Mouse (Mus musculus): Measurements from ENCODE around the gene Acacb. TPM values are rescaled to one million over a fixed set of nuclear protein-coding genes. Genes with fewer than 3 reads are reported as not detected.

The Acacb gene
- 1 to 10 TPM; 6.1 to 6.5 TPM for total RNA-seq (2021)

DNA sequence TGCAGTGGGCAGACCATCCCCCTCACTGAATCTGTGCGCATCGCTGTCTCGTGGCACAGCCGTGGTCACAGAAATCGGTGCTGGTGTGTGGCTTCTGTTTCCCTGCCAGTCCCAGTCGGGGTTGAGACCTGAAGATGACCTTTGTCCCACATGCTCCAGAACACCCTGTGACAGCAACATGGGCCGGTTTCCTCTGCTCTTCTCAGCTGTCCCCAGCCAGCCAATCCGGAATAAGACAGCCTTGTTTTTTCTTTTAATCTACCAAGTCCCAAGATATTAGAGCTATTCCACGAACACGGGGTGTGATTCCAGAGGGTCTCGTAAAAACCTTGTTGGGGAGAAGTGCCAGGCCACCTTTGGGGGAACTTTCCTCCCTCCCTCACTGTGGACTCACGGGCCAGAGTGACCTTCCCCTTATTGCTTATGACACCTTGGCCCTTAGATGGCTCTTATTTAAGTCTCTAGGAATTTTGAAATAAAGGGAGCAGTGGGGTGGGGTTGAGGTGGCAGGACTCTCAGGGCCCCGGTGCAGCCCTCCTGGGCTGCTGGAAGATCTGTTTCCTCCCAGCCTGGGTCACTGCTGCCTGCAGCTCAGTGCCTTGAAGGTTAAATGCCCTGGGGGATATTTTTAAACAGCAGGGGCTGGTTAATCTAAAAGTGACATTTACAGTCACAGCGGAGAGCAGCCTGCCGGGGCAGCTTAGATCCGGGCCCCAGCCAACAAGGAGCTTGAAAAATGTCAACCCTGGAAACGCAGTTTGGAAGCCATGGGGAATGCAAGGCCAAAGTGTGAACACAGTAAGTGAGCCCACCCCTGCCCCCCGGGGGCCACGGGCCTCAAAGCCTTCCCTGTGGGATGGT is at the start of gene Acacb:
TSS of gene Acacb (plus strand) at position 508 of the 861 bp plus-strand sequence.
- DNase-seq (ENCODE audit: extremely low spot score in 1 of 2, low spot score in 1 of 2), result no peak

DNA sequence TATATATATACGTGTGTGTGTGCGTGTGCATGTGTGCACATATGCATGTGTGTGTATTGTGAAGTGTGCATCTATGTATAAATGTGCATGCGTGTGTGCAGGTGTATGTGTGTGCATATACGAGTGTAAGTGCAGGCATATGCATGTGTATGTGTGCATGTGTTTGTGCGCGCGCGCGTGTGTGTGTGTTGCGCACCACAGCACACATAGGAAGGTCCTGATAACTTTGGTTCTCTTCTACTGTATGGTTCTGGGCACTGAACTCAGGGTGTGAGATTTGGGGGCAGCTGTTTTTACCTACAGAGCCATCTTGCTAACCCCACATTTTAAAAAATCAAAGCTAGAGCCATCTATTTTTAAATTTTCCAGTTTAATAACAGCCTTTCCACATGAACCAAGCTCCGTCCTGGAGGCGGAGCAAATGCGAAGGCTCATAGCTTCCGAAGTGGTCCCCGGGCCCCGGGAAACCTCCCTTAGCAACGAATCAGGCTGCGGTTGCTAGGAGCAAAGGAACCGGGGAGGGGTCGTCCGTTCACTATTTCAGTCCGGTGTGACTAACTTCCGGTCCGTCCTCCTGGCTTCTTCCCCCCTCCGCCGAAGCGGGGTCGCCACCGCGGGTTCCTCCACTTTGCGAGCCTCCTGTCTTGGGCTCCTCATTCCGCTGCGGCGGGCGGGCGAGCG is 46.5 kb upstream of the Acacb start:
- peak; percentile 89 to 98 for DNase-seq (ENCODE audit: extremely low spot score in 1 of 2, low spot score in 1 of 2)

DNA sequence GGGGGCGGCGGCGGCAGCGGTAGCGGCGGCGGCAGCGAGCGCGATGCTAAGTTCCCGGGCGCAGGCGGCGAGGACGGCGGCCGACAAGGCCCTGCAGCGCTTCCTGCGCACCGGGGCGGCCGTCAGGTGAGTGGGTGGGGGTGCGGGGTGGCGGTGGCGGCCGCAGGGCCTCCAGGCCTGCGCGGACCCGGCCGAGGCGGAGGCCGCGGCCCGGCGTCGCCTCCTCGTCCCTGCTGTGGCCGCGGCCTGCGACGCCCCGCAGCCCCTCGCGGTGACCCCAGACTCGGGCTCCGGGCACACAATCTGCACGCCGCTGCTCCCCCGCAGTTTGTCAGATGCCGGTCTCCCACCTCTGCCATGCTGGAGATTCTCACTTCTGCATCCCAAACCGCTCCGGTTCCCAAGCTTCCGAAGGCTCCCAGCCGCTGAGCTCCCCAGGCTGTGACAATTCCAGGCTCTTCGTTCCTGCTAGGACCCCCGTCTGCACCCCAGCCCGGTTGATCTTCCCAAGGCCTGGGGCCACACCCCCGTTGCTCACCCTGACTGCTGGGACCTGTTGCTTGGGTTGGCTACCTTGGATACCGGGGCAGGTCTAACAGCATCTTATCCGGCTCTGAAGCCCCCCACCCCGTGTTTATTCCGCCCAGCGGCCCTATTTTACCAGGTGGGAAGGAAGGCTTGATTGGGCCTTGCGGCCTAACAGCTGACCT is 45.8 kb upstream of the Acacb start:
- DNase-seq (ENCODE audit: extremely low spot score in 1 of 2, low spot score in 1 of 2), result no peak

DNA sequence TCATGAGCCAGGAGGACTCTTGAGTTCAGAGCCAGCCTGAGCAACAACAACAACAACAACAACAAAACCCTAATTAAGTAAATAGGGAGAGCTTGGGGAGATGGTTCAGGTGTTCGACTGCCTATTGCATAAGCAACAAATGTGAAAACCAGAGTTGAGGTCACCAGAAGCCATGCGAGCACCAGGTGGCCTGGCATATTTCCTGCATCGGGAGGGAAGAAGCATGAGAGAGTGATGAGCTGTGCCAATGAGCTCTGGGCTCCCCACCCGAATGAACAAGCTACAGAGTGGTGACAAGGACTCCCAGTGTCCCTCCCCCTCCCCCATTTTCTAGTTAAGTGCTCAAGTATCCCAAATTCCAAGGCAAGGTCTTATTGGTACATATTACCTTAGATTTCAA is 44.5 kb upstream of the Acacb start:
- DNase-seq (ENCODE audit: extremely low spot score in 1 of 2, low spot score in 1 of 2), result no peak

DNA sequence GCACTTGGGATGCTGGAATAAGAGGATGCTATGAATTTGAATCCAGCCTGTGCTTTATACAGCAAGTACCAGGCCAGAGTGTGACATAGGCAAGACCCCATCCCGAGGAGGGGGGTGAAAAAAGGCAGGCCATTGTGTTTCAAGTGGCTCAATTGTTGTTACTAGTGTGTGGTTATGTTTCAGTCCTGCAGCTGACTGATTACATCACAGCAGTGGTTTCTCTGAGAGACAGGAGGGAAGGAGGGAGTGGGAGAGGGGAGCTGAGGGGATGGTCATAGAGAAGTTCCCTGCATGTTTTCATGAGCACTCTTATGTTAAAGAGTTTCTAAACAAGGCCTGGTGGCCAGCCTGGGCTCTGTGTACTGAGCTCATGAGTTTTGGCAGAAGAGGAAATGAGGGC is 43.5 kb upstream of the Acacb start:
- DNase-seq (ENCODE audit: extremely low spot score in 1 of 2, low spot score in 1 of 2), result no peak

DNA sequence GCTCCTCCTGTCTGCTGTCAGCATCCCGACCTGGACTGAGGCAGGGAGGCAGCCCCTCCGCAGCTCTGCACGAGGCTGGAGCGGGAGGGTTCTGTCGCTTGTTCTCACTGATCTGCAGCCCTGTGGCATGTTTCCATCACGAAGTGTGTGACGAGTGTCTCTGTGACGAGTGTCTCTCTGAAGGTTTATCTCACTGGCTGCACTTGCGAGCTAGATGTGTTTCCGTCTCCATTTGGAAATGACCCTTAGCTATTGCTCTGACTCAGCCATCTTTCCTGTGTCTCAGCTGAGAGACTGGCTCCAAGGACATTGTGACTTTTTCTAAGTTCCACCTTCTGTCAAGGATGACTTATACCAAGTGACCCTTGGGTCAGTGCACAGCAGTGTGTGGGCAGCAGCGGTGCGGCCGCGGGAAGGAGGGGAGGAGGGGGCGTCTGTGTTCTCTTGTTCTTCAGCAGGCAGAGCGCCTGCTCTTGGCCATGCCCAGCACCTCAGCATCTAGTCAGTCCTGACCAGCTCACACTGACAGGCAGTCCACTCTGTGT is 39.9 kb upstream of the Acacb start:
- DNase-seq (ENCODE audit: extremely low spot score in 1 of 2, low spot score in 1 of 2), result no peak

DNA sequence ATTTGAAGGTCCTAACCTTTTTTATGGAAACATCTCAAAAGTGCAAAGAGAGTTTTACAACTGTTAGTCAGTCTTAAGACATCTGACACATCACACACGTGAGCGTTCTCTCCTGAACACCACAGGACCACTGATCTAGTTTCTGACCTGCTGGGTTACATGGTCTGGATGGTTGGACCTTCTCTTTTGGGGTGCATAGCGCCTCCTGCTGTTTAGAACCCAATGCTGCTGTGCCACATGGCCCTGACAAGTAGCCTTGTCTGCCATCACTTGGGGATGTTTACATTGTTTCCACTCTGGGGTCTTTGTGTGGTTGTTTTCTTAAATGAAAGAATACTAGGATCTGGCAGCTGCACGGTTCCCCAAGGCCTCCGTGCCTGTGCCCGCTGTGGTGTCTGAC is 33.0 kb upstream of the Acacb start:
- no peak for DNase-seq (ENCODE audit: extremely low spot score in 1 of 2, low spot score in 1 of 2)

DNA sequence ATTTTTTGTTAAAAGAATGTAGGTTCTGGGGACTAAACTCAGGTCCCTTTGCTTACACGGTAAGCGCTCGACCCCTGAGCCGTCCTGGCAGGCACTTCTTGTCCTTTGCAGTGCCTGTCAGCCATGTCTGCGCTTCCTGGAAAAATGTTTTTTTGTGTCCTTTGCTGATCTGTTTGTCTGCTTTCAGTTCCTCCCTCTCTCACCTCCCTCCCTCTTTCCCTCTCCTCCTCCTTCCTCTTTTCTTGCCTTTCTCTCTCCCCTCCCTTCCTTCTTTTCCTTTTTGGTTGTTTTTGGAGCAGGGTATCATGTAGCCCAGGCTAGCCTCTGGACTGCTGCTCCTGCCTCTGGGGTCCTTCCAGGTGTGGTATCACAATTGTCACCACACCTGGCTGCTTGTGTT is 31.3 kb upstream of the Acacb start:
- DNase-seq (ENCODE audit: extremely low spot score in 1 of 2, low spot score in 1 of 2), result no peak

DNA sequence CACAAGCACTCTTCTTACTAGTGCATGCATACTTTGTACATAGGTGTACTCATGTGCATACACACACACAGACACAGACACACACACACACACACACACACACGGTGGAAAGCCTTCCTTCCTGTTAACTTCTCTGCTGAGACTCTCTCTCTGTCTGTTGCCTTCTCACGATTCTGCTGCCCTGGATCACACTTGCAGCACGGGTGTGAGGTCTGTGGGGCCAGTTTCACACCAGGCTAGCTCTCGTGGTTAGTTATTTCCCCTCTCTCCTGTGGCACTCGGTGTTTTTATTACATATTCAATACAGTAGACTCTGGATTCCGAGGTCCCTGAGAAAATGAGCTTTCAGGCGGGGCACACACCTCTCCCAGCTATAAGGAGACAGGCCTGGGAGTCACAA is 29.7 kb upstream of the Acacb start:
- DNase-seq (ENCODE audit: extremely low spot score in 1 of 2, low spot score in 1 of 2), result no peak

DNA sequence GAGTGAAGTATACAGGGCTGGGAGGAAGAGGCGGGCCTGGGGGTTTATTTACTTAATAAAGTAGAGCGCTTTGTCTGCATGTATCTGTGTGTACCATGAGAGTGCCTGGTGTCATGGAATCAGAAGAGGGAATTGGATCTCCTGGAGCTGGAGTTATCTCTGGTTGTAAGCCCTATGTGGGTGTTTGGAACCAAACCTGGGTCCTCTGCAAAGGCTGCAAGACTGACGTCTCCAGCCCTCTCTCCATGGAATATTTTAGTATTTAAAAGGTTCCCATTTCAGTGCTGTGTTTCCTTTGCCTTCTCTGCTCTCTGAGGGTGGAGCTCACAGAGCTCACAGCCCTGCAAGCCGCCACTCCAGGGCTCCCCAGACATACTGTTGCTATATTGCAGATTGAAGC is 26.5 kb upstream of the Acacb start:
- no peak for DNase-seq (ENCODE audit: extremely low spot score in 1 of 2, low spot score in 1 of 2)

DNA sequence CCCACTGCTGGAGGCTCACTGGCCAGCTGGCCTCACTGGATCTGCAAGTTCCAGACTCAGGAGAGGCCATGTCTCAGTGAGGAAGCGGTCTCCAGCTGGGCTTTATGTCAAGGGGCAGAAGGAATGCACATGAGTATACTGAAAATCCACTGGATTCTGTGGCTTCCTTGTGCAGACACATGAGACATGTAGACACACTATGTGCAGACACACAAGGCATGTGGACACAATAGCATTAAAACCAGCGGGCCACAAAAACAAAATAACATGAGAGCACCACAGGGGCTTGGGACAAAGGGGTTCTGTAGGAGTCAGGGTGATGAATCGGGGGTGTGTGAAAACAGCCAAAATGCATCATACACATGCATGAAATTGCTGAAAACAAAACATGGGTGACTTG is 20.3 kb upstream of the Acacb start:
- no peak for DNase-seq (ENCODE audit: extremely low spot score in 1 of 2, low spot score in 1 of 2)

DNA sequence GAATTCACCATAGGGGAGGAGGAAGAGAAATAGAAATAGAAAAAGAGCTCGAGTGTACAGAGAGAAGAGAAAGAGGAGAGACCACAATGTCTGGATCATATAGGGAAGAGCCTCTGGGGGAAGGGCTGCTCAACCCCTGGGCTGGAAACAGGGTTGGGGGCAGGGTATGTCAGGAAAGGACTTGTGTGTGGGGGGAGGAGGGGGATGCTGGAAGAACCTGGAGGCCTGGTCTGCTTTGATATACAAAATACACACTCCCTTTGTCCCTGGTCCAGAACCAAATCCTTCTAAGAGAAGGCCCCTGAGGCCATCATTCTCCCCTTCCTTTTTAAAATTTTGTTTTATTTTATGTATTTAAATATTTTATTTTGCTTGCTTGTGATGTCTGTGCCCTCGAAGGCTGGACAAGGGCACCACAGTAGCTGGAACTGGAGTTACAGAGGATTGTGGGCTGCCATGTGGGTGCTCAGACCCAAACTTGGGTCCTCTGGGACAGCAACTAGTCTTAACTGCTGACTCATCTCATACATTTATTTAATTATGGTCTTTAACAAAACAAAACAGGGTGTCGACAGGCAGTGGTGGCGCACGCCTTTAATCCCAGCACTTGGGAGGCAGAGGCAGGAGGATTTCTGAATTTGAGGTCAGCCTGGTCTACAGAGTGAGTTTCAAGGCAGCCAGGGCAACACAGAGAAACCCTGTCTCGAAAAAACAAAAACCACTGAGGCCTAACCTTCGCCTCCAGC is 19.7 kb upstream of the Acacb start:
- no peak for DNase-seq (ENCODE audit: extremely low spot score in 1 of 2, low spot score in 1 of 2)

DNA sequence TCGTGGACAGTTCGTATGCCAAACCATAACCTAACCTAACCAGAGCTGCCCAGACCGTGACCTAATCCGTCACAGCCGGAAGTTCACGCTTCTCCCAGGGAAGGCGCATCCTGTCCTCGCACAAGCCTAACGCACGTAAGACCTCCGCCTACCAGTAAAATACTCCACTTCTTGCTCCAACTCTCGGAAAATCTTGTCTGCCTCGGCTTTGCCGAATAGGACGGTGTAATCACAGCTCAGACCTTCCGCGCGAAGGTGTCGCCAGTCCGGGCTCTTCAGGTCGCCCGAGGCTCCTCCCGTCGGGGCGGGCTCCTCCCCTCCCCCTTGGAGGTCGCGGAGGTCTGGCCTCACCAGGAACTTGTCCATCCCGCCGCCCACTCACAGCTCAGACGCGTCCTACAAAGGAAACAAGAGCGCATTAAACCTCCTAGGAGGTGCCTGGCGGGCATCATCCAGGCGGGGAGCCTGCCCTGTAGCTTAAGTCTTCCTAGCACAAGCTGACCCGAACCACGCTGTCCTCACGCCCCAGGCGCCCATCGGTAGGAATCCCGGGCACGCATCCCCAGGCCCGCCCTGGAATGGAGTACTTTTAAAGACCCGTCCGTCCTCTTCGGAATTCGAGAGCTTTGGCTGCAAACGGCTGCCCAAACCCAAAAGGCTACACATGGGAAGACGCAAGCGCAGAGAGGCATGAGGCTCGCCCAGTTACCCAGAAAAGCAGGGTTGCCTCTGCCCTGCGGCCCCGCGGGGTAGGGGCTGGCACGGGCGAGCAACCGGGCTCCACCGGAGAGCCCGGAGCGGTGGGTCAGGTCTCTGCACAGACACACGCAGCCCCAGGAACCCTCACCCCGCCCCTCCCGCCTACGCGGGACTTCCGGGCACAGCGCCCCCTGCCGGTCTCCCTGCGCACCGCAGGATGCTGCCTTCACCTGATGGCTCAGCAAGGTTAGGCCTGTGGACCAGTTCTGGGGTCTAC is 18.7 kb upstream of the Acacb start, which contains the start of gene Alkbh2:
TSS of gene Alkbh2 (minus strand) at position 845 of the 976 bp plus-strand sequence.
- DNase-seq (ENCODE audit: extremely low spot score in 1 of 2, low spot score in 1 of 2), result peak; percentile 76 to 78

DNA sequence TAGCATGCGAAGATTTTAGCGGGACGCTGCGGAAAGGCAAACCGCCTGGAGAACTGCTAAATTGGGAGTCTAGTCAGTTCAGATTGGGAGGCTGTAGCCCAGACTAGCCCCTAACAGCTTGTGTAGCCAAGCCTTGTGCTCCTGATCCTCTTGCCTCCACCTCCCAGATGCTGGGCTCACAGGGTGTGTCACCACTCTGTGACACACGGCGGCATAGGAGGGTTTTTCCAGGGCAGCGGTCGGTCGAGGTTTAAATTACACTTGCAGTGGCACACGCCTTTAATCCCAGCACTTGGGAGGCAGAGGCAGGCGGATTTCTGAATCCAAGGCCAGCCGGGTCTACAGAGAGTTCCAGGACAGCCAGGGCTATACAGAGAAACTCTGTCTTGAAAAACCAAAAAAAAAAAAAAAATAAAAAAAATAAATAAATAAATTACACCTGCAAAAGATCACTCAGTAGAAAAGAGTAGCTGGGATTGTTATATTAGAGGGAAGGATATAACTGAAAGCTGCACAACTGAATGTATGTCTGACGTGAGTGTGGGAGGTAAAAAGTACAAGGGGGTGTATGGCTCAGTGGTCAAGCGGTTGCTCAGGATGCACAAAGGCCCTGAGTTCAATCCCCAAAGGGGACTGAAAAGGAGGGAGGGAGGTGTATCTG is 16.7 kb upstream of the Acacb start:
- no peak for DNase-seq (ENCODE audit: extremely low spot score in 1 of 2, low spot score in 1 of 2)

DNA sequence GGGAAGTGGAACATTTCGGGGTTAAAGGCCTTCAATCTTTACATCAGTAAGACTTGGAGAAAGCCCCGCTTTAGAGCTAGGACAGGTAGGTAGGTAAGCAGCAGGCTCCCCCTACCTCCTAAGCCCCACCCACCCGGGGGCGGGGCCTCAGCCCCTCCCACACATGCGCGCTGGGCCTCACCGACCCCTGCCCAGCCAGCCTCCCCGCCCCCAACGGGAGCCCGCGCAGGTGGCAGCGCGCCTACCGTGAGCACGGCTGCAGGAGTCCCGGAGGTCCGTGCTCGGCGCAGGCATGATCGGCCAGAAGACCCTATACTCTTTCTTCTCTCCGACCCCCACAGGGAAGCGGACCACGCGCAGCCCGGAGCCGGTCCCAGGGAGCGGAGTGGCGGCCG is 16.1 kb upstream of the Acacb start, which contains the start of gene Ung:
TSS of gene Ung (plus strand) at position 176 of the 395 bp plus-strand sequence.
- no peak for DNase-seq (ENCODE audit: extremely low spot score in 1 of 2, low spot score in 1 of 2)

DNA sequence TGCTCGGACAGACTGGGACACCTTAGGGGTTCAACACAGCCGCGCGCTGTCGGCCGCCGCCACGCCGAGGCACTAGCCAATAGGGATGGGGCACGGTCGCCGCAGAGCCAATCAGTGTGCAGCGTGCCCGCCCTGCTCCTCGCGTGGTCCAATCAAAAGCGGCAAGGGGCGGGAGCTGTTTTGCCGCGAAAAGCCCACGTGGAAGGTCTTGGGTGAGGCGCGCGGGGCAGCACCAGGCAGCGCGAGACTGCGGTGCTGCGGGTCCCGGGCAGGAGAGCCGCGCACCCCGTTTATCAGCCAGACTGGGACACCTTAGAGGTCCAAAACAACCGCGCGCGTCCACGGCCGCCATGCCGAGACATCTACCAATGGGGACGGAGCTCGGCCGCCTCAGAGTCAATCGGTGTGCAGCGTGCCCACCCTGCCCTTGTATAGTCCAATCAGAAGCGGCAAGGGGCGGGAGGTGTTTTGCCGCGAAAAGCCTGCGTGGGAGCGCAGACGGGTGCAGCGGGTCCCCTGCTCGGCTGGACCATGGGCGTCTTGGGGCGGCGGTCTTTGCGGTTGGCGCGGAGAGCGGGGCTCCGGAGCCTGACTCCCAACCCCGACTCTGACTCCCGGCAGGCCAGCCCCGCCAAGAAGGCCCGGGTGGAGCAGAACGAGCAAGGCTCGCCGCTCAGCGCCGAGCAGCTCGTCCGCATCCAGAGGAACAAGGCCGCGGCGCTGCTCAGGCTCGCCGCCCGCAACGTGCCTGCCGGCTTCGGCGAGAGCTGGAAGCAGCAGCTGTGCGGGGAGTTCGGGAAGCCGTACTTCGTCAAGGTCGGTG is 15.4 kb upstream of the Acacb start:
- peak; percentile 94 to 95 for DNase-seq (ENCODE audit: extremely low spot score in 1 of 2, low spot score in 1 of 2)

DNA sequence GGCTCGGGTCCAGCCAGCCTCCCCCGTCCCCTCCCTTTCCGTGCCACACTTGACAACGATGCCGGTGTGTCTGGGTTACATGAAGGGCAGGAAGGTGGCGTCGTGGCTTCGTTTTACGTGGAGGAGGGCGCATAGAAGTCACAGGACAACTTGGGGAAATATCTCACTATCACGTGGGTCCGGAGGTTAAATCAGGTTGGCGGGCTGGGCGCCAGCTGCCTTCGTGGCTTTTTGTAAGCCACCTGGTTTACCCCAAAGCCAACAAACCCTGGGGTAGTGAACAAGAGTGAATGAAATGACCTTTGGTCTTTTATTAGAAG is 14.9 kb upstream of the Acacb start:
- no peak for DNase-seq (ENCODE audit: extremely low spot score in 1 of 2, low spot score in 1 of 2)

DNA sequence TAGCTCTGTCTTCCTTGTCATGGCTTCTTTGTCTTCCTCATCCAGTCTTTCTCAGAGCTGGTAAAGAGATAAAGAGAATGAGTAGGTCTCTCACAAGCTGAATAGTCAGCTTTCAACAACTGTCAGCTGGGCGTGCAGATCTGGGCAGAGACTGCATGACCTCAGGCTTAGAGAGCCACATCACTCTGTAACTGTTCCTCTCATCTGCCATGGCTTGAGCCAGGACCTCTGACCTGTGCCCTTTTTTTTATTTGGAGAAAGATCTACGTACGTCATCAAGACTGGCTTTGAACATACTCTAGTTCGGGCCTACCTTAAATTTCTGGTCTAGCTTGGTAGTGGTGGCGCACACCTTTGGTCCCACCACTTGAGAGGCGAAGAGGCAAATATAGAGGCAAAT is 13.5 kb upstream of the Acacb start:
- DNase-seq (ENCODE audit: extremely low spot score in 1 of 2, low spot score in 1 of 2), result no peak
